Mouse (Mus musculus): ENCODE measurements at regions not wholly inside any gene's neighbourhood (a gene's known extent, or its start where the extent isn't known, plus 50 kb on each side); places are given as distances from the start of the nearest gene placed in this dataset.

DNA sequence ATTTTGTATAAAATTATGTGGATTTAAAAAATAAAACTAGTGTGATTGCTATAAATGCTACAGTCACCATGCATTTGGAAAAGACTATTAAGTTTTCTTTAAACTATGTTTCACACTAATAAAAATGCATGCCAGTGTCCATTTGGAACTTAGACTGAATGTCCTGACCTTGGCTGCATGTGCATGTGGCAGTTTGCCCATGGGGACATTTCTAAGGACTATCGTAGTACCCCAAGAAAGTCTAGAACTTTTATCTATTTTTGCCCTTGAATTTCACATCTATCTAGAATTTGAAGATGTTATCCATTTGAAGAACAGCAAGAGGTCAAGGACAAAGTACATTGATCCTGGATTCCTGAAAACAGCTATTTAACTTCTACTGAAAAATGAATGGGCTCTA is 745.9 kb downstream of the Tmem182 start:
- no peak for DNase-seq (ENCODE audit: low spot score in 2 of 2)

DNA sequence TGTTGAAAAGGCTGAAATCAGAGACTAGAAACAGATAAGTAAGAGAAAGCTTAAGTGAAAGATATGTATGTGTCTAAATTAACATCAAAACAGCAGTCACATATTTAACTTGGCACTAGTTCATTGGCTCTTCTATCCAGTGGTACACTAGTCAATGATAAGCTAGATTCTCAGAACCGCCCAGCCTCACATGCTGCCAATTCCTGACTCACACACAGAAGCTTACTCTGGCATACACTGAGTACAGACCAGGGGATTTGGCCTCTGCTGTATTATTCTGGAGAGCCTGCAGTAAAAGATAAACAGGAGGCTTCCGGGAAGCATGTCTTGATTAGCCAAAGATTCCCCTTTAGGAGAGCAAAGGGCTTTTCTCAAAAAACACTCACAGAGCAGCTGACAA is 750.2 kb downstream of the Tmem182 start:
- no peak for DNase-seq (ENCODE audit: low spot score in 2 of 2)

DNA sequence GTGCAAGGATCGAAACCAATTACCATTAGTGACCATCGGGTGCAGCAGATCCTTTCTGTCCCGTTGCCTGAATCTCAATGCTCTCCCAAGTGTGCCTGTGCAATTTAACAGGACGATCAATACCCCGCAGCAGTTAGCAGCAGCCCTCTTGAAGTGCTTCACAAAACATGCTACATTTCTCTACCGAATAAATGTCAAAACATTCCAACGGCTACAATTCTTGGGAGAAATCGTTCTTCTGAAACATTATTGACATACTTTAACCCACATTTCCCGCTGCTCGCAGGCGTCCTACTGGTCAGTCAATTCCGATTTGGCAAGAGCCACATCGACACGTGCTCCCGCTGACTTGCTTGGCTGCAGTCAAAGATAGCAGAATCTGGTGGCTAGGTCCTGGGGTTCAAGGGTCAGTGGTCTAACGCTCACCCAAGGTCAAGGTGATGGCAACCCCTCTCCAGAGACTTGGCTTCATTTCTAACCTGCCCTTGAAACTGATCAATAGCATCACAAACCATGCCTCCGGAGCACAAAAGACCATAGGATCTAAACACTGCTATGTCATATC is 753.8 kb downstream of the Tmem182 start:
- DNase-seq (ENCODE audit: low spot score in 2 of 2) = no peak

DNA sequence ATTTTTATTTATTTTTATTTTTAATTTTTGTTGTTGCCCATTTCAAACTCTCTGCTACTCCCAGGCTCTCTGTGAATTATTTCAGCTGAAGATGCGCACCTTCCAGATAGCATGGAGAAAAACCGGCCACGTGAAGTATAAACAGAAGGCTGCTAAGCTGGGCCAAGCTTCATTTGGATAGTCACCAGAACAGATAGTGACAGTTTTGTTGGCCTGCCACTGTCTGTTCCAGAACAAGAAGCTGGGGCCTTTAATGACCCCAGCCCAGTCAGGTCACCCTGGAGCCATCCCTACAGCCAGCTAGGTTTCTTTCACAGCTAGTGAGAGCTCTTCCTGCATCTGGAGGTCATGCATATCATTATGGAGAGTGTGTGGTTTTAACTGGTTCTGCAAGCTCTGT is 754.6 kb downstream of the Tmem182 start:
- DNase-seq (ENCODE audit: low spot score in 2 of 2) = no peak

DNA sequence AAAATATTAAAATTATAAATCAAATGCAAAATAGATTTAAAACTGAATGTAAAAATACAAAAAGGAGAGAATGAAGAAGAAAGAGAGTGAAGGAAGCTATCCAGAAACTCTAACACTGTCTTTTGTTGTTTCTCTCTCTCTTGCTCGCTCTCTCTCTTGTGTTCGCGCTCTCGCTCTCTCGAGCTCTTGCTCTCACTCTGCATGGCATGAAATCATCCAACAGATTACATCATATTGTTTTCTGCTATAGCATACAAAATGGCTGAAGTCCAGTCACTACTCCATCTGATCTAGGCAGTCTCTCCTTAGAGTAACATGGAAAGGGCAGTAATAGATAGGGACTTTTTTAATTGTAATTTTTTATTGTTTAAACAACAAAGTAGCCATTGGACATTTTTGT is 798.1 kb downstream of the Tmem182 start:
- DNase-seq (ENCODE audit: low spot score in 2 of 2) = no peak

DNA sequence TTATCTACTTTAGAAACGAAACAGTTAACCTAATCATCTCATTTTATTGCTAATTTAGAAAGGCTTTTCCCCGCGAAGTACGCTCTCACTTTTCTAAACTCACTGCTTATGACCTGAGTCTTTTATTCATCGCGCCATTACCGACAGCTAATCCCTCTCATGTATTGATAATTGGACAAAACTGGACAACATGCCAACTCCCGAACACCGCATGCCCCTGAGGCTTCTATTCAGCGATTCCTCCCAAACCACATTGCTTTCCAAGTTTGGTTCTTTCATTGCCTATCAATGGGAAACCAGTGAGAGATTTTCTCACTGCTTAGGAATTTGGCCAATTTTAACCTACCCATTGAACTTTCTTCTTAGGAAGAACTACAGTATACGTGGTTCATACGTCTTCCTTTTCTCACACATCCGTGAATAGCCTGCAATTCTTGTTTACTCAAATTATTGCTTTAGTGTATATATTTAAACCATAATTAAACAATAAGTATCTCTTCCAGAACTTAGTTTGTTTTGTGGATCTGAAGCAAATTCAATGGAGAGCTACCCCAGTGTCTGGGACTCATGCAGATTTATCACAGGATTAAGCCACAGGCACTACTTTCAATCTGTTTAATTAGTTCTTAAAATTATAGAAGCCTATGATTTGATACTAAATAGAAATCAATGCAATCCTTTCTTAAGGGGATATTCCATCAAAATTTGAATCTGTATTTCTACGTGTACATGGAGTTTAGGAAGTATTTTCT is 799.8 kb downstream of the Tmem182 start:
- no peak for DNase-seq (ENCODE audit: low spot score in 2 of 2)

DNA sequence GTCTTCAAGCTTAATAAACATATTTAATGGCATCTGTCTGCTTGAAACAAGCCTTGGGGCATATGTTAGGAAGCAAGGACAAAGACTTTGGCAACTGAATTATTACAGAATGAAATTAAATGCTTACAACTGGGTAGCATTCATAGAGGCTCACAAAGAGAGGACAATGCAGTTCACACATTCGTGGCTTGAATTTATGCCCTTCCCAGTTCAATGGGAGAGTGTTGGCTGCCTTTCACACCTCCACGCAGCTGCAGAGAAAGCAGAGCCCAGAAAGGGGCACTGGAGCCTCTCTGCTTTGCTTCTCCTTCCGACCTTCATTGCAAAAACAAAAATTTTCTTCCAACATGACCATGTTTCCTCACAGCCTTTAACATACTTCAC is 800.3 kb downstream of the Tmem182 start:
- no peak for DNase-seq (ENCODE audit: low spot score in 2 of 2)

DNA sequence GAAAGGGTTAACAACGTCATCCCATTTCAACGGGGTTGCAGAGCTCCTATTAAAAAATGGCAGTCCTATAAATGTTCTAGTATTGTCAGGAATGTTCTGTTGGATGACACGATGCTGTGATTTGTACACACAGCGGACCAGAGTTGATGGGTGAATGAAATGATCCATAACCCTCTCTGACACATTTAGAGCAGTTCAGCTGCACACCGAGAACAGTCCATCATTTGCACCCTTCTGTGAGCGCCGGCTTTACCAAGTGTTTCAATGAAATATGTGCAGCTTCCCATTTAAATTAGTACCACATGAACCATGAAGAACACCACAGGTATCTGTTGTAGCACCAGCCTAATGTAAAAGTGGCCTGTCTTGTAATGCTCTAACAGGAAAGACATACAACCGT is 805.4 kb downstream of the Tmem182 start:
- DNase-seq (ENCODE audit: low spot score in 2 of 2) = no peak

DNA sequence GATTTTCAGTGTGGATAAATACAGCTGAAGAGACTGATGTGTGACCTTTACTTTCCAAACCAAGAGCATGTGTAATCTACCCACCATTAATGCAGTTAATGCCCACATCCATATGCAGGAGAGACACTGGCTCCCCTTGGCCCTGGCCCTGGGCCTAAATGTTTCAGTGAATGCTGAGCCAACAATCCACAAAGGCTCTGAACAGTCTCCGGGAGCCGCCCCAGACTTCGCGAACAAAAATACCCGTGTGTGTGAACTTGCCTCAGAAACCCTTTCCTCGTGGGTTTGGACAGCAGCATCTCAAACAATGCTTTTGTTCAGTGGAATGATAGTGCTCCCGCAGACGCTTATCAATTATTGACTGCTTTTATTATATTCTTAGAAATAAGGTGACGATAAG is 846.4 kb downstream of the Tmem182 start:
- no peak for DNase-seq (ENCODE audit: low spot score in 2 of 2)

DNA sequence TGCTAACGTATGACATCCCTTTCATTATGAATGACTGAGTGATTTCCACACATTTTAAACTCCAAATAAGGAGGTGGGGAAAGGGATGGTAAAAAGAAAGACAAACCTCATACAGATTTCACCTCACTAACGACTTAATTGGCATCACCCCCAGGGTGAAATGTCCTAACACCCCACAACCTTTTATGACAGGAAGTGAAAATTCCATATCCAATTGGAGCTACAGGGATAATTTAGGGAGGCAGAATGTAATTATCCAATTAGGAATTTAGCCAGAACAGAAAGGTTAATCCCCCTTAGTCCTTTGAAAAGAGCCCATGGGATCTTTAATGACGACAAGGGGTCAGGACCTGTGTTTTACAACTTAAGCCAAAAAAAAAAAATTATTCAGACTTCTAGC is 846.8 kb downstream of the Tmem182 start:
- DNase-seq (ENCODE audit: low spot score in 2 of 2) = no peak

DNA sequence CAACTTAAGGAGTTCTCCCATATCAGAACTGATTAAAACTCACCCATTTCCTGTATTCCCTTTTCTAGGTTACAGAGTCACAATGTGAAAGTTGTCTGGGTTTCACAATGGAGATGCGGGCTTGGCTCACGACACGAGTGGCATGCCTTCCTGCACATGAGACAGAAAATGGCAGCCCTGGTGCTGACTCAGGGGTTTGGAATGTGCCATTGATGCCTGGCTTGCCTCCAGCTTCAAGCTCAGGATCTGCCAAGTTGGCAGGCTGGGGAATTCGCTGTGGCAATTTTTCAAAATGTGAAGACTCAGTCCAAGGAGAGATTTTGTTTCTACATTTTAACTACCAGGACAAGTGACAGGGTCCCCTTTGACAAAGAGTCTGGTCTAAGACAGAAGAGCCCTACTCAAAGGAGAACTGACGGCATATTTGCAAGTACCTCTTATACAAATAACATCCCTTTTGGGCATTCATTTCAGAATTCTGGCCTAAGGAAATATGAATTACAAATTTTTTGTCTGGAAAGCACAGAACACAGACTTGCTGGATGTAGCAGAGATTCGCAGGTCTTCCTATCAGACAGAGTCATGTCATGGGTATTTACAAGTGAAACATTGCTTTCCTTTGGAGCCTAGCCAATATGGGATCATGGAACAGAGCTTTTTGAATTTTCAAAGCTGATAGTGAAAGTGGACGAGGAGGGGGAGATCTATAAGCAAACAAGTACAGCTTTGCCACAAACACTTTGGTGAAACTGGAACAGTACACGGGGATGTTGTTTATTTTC is 847.4 kb downstream of the Tmem182 start:
- DNase-seq (ENCODE audit: low spot score in 2 of 2) = peak in 1 of 2 experiments; percentile 30

DNA sequence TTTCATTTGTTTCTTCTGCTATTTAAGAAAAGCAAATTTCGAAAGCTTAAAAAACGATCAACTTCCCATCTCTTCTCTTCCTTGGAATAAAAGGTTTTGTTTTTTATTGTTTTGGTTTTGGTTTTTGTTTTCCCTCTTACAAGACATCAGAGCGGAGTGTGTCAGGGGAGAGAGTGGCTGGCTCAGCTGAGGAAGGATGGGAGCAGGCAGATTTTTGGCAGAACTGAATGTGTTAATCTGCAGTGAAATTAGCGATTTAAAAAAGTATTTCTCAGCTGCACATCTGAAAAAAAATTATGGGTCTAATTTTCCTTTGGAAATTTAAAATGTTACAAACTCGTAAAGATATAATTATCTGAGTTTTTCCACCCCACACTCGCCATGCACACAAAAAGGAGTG is 868.7 kb downstream of the Tmem182 start:
- DNase-seq (ENCODE audit: low spot score in 2 of 2) = no peak

DNA sequence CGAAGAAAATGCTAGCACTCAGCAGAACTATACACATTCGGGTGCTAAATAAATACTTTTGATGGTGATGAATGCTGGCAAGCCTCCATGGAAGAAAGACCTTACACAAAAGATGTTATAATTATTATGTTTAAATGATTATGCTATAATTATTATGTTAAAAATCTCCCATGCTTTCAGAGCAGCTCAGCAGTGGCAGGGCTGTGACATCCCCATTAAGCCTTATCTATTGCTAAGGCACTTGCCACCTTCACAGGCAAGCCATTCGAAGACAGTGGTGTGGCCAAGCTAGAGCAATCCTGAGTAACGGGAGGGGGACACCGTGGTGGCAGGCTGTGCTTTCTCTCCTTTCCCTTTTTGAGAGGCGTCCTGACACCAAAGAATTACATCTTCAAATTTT is 869.9 kb downstream of the Tmem182 start:
- DNase-seq (ENCODE audit: low spot score in 2 of 2) = no peak

DNA sequence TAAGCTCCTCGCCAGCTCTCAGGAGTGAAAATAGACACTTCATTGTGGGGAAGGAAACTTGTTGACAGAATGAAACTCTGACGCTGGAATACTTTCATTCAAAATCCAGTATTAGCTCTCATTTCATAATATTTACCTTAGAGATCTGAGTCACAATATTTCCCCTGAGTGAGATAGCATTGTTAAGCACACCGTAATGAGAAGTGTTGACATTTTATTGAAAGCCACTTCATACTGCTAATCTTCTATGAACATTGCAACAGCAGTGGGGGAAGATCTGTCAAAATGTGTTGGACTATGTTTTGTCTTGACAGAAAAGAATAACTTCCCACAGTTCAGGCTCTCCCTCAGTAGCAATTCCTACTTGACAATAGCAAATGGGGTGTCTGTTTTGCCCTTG is 900.3 kb downstream of the Tmem182 start:
- no peak for DNase-seq (ENCODE audit: low spot score in 2 of 2)

DNA sequence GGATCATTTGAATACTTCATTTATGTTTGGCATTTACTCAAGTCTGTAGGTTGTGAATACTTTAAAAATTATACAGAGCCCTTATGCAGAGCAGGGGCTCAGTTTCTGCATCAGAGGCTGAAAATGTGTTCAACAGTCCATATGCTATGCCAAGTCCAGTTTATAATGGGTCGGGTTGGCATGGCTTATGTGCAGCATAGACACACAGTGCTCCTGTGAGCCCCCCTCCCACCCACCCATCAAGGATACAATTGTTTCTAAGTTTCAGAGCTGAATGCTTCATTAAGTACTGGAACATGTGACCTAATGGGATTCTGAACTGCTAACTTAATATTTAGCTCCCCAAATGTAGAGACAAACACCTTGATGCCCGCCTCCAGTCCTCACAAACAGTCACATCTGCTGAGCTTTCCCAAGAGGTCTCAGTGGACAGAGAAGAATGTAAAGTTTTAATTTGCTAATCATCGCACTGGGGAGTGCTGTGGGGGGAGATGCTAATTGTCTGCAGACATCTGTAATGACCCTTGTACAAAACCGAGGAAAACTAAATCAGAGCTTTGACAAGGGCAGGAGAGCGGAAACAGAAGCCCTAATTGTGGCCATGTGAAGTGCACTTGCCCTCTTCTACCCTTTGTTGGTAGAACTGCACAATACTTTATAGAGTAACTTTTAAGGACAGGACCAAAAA is 937.4 kb downstream of the Tmem182 start:
- DNase-seq (ENCODE audit: low spot score in 2 of 2) = no peak

DNA sequence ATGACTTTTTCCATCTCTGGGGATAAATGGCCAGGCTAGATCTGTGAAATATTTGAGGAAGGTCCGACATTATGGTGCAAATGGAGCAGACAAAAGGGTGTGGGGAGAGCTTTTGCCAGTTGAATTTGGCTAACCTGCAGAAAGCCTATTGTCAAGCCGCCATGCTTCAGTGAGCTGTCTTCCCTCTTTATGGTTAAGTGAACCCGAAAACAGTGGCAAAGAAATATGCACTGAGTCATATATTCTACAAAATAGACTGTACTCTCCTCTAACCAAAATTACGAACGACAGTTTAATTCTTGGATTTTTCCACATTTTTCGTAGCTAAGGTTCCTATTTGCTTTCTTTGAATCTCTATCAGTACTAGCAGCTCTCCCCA is 937.9 kb downstream of the Tmem182 start:
- DNase-seq (ENCODE audit: low spot score in 2 of 2) = no peak

DNA sequence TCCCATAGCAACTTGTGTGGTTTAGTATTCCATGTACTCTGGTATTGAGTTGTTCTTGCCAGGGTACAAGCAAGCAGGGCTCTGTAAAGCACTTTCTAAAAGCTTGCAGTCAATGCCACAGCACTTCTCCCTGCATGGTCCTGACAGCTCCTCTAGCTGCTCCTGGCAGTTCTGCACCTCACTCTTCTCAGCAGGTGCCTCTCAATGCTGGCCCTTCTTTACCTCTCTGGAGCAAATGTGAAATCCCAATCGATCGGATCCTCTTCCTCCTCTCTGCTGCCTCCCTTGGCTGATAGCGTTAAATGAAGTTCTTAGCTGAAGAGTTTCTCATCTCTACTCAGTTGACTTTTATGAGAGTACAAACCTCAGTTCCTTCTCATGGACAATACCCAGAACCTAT is 939.1 kb downstream of the Tmem182 start:
- DNase-seq (ENCODE audit: low spot score in 2 of 2) = no peak

DNA sequence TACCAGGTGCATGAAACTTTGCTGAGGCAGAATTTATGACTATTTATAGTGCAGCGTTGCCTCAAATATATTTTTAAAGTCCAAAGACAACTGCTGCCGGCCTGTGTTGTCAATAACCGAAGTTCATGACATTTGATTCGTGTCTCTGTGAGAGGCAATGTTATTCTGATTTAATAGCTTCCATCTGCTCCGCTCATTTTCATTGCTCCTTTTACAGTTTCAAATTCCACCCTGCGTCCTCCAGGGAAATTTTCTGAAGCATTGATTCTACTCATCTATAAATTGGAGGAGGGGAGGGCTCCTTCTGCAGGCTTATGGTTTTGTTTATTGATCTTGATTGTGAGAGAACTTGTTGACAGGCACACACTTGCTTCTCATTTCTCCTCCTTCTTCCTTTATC is 936.2 kb upstream of the Pou3f3 start:
- no peak for DNase-seq (ENCODE audit: low spot score in 2 of 2)
